Mouse (Mus musculus): Measurements from ENCODE around the gene H2afb1.
"Not testable (repeated sequence)": the region's sequence is repeated elsewhere in the genome, so short reads cannot be mapped to it uniquely, and the experiment has no call there.

The H2afb1 gene

DNA sequence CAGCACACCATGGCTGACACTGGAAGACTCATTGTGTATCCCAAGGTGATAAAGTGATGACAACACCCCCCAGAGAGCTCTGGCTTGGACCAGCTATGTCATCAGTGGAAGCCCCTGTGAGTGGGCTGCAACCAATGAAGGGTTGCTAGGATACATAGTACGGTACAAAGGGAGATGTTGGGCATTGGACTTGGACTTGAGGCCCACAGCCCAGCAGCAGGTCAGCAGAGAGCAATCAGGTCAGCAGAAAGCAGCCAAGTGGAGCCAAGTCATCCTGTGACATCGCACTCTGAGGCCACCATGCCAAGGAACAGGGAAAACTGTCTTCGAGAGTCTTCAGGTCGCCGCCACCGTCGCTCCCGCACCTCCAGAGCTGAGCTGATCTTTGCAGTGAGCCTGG is at the start of gene H2afb1:
Gene H2afb1, plus strand, starts transcription at position 301 of the 400 bp plus-strand sequence.
- not testable (repeated sequence) for DNase-seq (ENCODE audit: low spot score in 2 of 2)

- no peak for DNase-seq (ENCODE audit: low spot score in 2 of 2)
These were observed 21.5 kb downstream of the H2afb1 start for GRCm38 (mm10) chrX:117036085-117036484.

All from frontal cortex, postnatal 25 days (tissue).